Mouse (Mus musculus) brain, adult 2 months (tissue): ENCODE measurements around the gene Ggnbp2.

ENCODE experiments used
- DNase-seq: peaks from one replicate; pipeline ENCODE4 v3.0.0; 2011; ENCODE audit warnings: low read depth, low spot score

Gene Ggnbp2

GRCm38 (mm10) chr11:84825261-84825807 lies 45.3 kb downstream of the Ggnbp2 start:
- no peak for DNase-seq

DNA sequence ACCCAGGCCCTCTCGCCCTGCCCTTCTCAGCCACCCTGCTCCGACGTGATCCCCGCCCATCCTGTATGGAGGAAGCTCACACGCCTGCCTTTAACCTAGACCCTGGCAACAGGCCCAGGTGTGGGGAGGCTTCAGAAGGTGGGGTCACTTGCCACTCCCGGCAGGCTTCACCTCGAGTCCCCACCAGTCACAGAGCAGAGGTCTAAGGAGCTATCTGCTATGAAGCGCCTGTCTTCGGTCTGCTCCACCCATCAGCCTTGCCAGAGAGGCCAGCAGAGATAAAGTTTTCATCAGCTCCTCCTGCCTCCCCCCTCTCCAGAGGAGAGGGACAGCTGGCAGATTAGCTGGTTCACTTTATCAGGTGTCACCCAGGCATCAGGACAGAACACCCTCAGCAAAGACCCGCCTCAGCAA lies 47.1 kb downstream of the Ggnbp2 start:
- no peak for DNase-seq

GRCm38 (mm10) chr11:84822487-84822886 lies 48.1 kb downstream of the Ggnbp2 start:
- no peak for DNase-seq

- DNase-seq = no peak
Observed at GRCm38 (mm10) chr11:84821131-84821770, 49.4 kb downstream of the Ggnbp2 start.

GRCm38 (mm10) chr11:84818961-84819692 lies 51.5 kb downstream of the Ggnbp2 start, which contains the start of gene Mrm1:
TSS of gene Mrm1 (minus strand) at chr11:84819515.
- DNase-seq = peak; percentile 98

DNA sequence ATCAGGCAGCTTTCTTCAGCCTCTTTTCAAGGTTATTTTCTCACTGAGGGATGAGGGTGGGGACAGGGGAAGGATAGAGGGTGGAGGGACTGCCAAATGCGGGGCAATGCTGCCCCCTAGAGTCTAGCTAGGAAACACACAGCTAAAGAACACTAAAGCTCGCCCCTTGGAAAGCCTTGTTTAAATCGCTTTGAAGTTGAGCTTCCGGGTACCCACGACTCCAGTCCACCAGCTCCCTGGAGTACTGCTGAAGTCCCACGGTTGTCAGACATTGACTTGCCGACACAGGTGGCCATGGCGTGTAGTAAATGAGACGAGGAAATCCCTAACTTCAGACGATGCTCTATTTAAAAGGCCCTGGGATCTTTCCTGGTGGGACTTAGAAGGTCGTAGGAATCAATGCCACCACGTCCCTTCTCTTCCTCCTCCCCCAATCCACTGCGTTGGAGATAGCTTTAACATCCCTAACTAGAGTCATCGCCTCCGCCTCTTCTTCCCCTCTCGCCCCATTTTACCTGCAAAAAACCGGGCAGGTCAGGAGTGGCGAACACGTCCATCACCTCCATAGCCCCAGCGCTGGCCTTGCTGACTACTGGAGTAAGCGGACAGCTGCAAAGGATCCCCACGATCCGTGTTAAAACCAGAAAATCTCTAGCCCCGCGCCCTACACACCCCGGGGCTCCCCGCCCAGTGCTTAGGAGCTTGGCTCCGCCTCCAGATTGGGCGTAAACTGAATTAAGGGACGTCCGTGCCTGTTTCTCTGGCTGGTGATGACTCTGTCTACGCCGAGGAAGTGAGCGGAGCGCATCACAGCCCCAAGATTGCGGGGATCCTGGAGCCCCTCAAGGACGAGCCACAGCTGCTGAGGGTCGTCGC lies 52.3 kb downstream of the Ggnbp2 start:
- peak; percentile 92 for DNase-seq

DNA sequence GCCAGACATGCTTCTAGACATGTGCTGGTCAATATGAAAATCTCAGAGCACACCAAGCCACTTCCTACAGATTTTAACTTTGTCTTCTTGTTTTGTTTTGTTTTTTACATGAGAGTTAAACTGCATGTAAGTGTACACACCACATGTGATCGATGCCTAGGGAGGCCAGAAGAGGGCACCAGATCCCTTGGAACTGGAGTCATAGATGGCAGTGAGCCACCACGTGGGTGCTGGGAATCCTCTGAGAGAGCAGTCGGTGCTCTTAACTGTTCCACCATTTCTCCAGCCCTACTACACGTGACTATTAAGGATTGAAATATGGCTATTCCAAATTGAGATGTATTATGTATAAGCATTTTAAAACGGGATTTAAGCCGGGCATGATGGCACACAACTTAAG lies 53.3 kb downstream of the Ggnbp2 start:
- DNase-seq = peak; percentile 48

GRCm38 (mm10) chr11:84813724-84814510 lies 56.7 kb downstream of the Ggnbp2 start:
- peak; percentile 82 for DNase-seq

DNA sequence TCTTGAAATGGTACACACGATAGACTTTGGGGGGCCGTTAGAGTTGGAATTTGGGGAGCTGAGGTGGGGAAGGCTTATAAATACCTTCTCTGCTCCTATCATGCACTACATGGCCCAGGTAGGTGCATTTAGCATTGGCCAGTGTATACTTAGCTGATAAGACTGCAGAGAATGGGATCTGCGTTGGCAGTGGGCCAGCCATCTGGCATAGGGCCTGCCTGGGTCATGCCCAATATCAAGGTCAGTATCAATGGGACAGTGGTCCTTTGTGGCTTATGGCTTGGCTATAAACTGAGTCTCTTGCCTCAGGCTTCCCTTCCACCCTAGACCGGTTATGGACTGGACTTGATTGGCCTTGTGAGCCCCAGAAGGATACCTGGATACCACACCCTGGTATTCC lies 66.2 kb downstream of the Ggnbp2 start:
- no peak for DNase-seq

DNA sequence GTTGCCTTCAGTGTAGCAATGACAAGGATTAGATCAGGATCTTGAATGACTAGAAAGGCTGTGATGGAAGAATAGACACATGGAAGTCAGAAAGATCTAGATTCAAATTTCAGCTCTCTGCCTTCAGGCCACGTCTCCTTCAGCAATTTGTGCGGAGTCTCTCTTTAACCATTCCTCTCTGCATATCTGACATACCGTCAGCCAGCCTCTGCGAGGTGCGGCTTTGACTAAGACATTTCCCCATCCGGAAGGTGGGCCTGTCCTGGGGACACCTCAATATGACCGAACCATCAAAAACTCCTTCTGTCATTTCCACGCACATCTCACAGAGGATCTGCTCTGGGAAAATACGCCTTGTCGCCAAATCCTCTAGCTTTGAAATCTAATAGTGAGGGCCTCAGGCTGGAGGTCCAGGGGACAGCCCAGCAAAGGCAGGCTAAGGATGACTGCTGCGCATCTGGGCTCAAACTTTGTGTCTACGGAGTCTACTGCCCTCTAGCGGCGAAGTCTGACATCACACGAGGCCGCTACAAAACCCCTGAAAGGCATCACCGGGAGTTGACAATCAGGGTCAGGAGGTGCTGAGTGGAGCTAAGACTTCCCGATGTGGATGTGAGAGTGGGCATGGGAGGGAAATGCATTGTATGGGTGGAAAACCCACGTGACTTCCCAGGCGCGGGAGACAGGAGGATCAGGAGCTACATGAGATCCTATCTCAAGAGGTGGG lies 72.8 kb downstream of the Ggnbp2 start:
- DNase-seq = peak; percentile 80

DNA sequence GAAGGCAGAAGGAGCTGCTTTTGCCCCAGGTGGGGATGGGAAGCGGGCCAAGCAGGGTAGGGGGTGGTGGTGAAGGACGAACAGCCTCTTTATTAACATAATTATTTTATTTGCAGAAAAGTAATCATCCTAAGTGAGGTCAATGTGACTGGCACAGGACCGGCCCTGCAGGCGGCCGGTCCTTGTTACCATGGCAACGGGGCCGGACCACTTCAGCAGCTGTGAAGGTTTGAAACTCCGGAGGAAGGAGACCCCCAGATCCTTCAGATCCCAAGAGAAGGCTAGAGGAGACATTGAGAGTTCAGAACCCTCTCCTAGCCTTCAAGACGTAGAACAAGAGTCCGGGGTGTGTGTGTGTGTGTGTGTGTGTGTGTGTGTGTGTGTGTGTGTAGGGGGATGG lies 73.6 kb downstream of the Ggnbp2 start:
- no peak for DNase-seq

- DNase-seq = peak; percentile 85
Observed at GRCm38 (mm10) chr11:84794496-84795113, 76.0 kb downstream of the Ggnbp2 start.

DNA sequence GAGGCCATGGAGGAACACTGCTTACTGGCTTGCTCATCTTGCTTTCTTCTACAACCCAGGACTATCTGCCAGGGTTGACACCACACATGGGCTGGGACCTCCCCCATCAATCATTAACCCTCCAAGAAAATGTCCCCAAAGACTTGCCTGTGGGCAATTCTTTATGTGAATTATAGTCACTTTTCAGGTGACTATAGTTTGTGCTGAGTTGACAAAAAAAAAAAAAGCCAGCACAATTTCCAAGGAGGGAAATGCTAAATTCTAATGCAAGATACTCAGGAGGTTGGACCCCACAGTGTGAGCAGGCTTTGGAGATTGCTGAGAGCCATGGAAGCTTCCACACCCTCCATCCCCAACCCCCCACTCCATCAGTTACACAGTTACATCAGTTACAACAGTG lies 77.1 kb downstream of the Ggnbp2 start:
- no peak for DNase-seq

DNA sequence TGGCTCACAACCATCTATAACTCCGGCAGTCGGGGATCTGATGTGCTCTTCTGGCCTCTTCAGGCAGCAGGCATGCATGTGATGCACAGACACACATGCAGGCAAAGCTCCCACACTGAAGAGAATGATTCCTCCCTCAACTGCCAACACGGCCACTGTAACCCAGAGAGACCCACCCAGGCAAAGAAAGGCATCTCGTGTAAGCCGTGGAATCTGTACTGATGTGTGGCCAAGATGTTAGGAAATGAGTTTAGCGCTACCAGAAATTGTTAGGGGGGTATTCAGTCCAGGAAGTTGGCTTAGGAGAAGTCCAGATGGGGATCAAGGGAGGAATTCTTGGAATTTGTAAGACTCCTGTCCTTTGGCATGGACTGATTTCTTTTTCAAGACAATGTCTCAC lies 80.2 kb downstream of the Ggnbp2 start:
- no peak for DNase-seq
